Mouse (Mus musculus) liver, adult 2 months (tissue): ENCODE data around the gene Cdh1. TPM values are rescaled to one million over a fixed set of nuclear protein-coding genes. Genes with fewer than 3 reads are reported as not detected.

Source experiments
- DNase-seq: peaks from one replicate; pipeline ENCODE4 v3.0.0-alpha.2; 2011; ENCODE audit warnings: low read depth, low spot score; ENCODE audit errors: extremely low read depth
- H3K27ac ChIP-seq: fragments of 200-500 bp; replicated peaks from 2 replicates; pipeline ENCODE4 v1.5.1; 2012; ENCODE audit warnings: low read depth, mild to moderate bottlenecking, control low read depth, inconsistent platforms, low read length; ENCODE audit not compliant: insufficient read depth
- H3K27me3 ChIP-seq: fragments of 200-500 bp; 2 replicates; pipeline ENCODE4 v1.6.1; 2012; ENCODE audit warnings: mild to moderate bottlenecking, moderate library complexity, low read length, inconsistent platforms; ENCODE audit not compliant: control insufficient read depth, insufficient read depth
- H3K36me3 ChIP-seq: fragments of 200-500 bp; 2 replicates; pipeline ENCODE4 v1.6.1; 2012; ENCODE audit warnings: low read length, inconsistent platforms; ENCODE audit not compliant: control insufficient read depth, insufficient read depth
- H3K4me1 ChIP-seq: fragments of 200-500 bp; 2 replicates; pipeline ENCODE4 v1.6.1; 2011; ENCODE audit warnings: low read length; ENCODE audit not compliant: control insufficient read depth, insufficient read depth
- H3K4me3 ChIP-seq: fragments of 200-500 bp; 2 replicates; pipeline ENCODE4 v1.5.1; 2011; ENCODE audit warnings: low read depth, mild to moderate bottlenecking, control low read depth, low read length, moderate library complexity; ENCODE audit not compliant: insufficient read depth
- H3K79me2 ChIP-seq: fragments of 200-500 bp; 2 replicates; pipeline ENCODE4 v1.6.1; 2012; ENCODE audit warnings: inconsistent platforms, mild to moderate bottlenecking, low read length, moderate library complexity; ENCODE audit not compliant: control insufficient read depth, insufficient read depth
- H3K9ac ChIP-seq: fragments of 200-500 bp; 2 replicates; pipeline ENCODE4 v1.6.1; 2012; ENCODE audit warnings: low read depth, mild to moderate bottlenecking, control low read depth, inconsistent platforms, low read length
- CTCF ChIP-seq: fragments of 200-500 bp; IDR thresholded peaks from 2 replicates; pipeline ENCODE4 v1.5.1; 2011; ENCODE audit warnings: low read depth, low read length, control low read depth
- POLR2A ChIP-seq: fragments of 200-500 bp; IDR thresholded peaks from 2 replicates; pipeline ENCODE4 v1.6.1; 2011; ENCODE audit warnings: low read length, control low read depth; ENCODE audit not compliant: insufficient read depth; ENCODE audit errors: extremely low read depth
- WGBS: fragments of 180-500 bp; shearing (Covaris S2); methylation state at CpG from one replicate; pipeline ENCODE4 v1.1.7; 2018; 5-methylcytosine and 5-hydroxymethylcytosine counted together
- polyA plus RNA-seq: library from polyadenylated mRNA; depleted of rRNA; stranded (reverse); fragments of >200 nt; gene quantifications from 2 replicates; pipeline ENCODE4 v1.2.3, GENCODE M21; 2012; rRNA removed
- total RNA-seq: library from RNA; depleted of rRNA; stranded (reverse); fragments of >200 nt; gene quantifications from 2 replicates; pipeline ENCODE4 v1.2.3, GENCODE M21; 2014; rRNA removed

The Cdh1 gene
- total and polyA plus RNA-seq, 2 experiments: 17.5 to 19.8 TPM

DNA sequence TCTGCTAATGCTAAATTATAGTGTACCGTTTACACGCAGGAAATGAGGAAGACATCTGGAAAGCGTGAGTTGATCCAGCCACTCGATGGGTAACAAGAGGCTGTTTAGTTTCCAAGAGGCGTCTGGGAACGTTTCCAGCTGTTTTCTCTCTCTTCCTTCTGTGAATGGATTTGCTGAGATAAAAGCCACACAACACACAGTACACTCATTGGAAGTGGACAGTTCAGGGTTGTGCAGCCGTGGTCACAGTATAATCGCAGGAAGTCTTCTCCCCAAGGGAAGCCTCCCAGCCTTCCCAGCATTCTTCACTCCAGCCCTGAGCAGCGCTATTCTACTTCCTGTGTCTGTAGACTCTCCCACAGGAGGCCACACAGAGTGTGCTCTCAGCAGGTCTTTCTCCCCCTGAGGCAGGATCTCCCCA, 101.8 kb downstream of the Cdh1 start:
- TF ChIP-seq CTCF: no peak
- no peak for TF ChIP-seq POLR2A
- H3K4me3 ChIP-seq: no peak overlapping the region
- H3K4me1 ChIP-seq: peaks cover 1% of the 10 kb centered on the region; the same call in 1 of the 2 replicates
- H3K9ac ChIP-seq: no peak overlapping the region
- peak overlapping the region; percentile 78; the same call in 1 of the 2 replicates for H3K27ac ChIP-seq
- DNase-seq: peak; percentile 41
- 65% methylated on average over 9 of the region's 9 CpGs for WGBS
- peaks cover 7% of the 10 kb centered on the region; the same call in 1 of the 2 replicates for H3K36me3 ChIP-seq
- H3K27me3 ChIP-seq: no peaks in the 10 kb centered on the region
- no peaks in the 10 kb centered on the region for H3K79me2 ChIP-seq

DNA sequence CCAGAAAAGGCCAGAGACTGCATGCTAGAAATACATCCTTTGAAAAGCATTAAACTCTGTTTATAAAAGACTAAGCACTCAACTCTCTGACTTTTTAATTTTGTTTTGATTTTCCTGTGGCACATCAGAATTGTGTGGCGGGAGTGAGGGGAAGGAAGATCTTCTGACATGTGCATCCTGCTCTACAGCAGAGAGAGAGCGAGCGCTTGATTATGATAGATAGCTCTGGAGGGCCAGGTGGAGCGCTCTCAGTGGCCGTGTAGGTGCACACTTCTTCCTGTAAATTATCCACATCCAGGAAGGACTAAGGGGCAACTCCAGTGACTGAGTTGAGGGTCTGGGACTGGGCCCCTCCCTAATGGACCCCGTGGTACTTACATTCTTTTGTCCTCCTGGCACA, 103.0 kb downstream of the Cdh1 start:
- Histone ChIP-seq H3K36me3 (peaks cover 5% of the 10 kb centered on the region), H3K4me3 (no peak overlapping the region), H3K27me3 (no peaks in the 10 kb centered on the region), H3K4me1 (peaks cover 1% of the 10 kb centered on the region; the same call in 1 of the 2 replicates), H3K27ac (no peak overlapping the region), H3K9ac (no peak overlapping the region), H3K79me2 (no peaks in the 10 kb centered on the region)
- TF ChIP-seq POLR2A: no peak
- 79% methylated on average over 6 of the region's 6 CpGs for WGBS
- DNase-seq: no peak

DNA sequence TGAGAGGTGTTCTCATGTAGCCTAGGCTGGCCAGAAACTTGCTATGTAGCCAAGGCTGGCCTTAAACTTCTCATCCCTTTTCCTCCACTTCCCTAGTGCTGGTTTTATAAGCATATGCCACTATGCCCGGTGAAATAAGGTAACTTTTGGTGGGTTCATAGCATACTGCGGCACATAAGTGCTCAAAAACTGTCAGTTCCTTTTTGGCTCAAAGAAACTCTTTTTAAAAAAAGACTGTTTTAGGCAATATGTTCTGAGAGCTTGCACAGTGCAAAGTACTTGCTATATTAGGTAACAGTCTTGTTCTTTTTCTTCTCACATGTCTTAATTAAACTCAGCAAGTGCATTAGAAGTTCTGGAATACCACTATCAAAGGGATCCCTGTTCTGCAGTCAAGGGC, 106.9 kb downstream of the Cdh1 start:
- WGBS: 94% methylated on average over 2 of the region's 2 CpGs
- no peak for TF ChIP-seq CTCF
- no peak for TF ChIP-seq POLR2A
- H3K36me3 ChIP-seq: peaks cover 3% of the 10 kb centered on the region

DNA sequence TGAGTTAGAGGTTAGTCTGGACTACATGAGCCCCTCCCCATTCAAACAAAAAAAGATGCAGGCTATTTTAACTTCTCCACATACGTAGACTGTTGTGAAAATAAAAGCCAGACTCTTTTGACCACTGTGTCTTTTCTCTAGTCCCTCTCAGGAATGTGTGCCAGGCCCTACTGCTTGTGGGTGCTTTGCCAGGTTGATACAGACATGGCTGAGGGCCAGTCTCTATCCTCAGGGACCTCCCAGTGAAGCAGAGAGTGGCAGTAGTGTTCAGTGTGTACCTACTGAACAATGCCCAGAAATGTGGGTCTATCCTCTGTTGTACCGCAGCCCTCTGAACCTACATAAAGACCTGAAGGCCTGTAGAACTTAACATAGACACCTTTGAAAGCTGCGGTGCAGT, 109.3 kb downstream of the Cdh1 start:
- no peaks in the 10 kb centered on the region for H3K4me1 ChIP-seq
- no peak overlapping the region for H3K27ac ChIP-seq
- H3K36me3 ChIP-seq: peaks cover 3% of the 10 kb centered on the region
- no peak overlapping the region for H3K4me3 ChIP-seq
- TF ChIP-seq CTCF (no peak), POLR2A (no peak)
- DNase-seq: no peak
- H3K27me3 ChIP-seq: no peaks in the 10 kb centered on the region
- no peaks in the 10 kb centered on the region for H3K79me2 ChIP-seq
- WGBS: 97% methylated on average over 3 of the region's 3 CpGs
- H3K9ac ChIP-seq: no peak overlapping the region

More for the DNA sequence above, 106.9 kb downstream of the Cdh1 start:
- no peak overlapping the region for H3K27ac ChIP-seq
- H3K79me2 ChIP-seq: no peaks in the 10 kb centered on the region
- no peak overlapping the region for H3K9ac ChIP-seq
- no peaks in the 10 kb centered on the region for H3K27me3 ChIP-seq
- no peak for DNase-seq
- peaks cover 1% of the 10 kb centered on the region; the same call in 1 of the 2 replicates for H3K4me1 ChIP-seq
- no peak overlapping the region for H3K4me3 ChIP-seq

DNA sequence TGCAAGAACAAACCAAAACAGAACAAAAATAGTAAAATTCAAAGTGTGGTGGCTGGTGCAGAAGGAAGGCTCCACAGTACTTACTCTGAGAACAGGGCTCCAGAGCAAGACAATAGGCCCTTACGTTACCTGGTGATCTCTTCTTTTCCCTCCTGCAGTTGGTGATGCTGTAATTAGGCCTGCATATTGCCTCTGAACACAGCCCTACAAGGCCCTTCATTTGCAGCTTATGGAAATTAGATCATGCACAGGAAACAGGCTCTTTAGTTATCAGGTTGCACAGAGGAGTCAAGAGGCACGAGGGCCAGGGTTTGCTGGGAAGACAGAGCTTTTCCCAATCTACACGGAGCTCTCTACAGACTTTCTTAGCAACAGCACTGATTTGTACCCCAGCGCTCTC, 111.1 kb downstream of the Cdh1 start:
- no peak overlapping the region for H3K9ac ChIP-seq
- 84% methylated on average over 4 of the region's 4 CpGs for WGBS
- no peaks in the 10 kb centered on the region for H3K4me1 ChIP-seq
- no peak overlapping the region for H3K27ac ChIP-seq
- no peak for DNase-seq
- H3K27me3 ChIP-seq: no peaks in the 10 kb centered on the region
- H3K4me3 ChIP-seq: no peak overlapping the region
- no peaks in the 10 kb centered on the region for H3K79me2 ChIP-seq
- TF ChIP-seq POLR2A (no peak), CTCF (no peak)
- H3K36me3 ChIP-seq: peaks cover 3% of the 10 kb centered on the region

DNA sequence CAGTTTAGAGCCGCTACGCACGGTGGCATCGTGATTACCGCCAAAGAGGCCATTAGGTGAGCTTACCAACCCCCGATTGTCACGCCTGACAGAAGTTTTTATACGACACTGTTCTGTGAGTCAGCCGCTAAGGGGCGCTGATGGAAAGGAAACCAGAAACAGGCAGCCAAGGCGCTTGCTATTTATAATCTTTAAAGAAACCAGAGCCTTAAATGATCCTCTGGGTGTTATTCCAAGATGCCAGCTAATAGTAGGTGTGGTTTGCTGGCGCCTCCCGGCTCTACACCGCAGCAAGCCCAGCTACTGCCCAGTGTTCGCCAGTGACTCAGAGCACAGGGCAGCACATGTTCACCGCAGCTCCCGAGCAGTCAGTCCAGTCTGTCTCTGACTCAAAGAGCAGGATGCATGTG, 114.9 kb downstream of the Cdh1 start:
- H3K27ac ChIP-seq: no peak overlapping the region
- TF ChIP-seq POLR2A (no peak), CTCF (peak; percentile 33; the same call in 1 of the 2 replicates)
- no peaks in the 10 kb centered on the region for H3K79me2 ChIP-seq
- H3K9ac ChIP-seq: no peak overlapping the region
- DNase-seq: no peak
- no peaks in the 10 kb centered on the region for H3K27me3 ChIP-seq
- H3K36me3 ChIP-seq: no peaks in the 10 kb centered on the region; the same call in 1 of the 2 replicates
- H3K4me1 ChIP-seq: no peaks in the 10 kb centered on the region
- WGBS: 68% methylated on average over 17 of the region's 17 CpGs
- peak overlapping the region; percentile 22; the same call in 1 of the 2 replicates for H3K4me3 ChIP-seq

Other genes starting within 250 kb of the Cdh1 start
- 1.5 and 1.8 TPM in 2 replicates for gene Zfp90, start 188.0 kb upstream of the Cdh1 start, total RNA-seq
- gene Zfp90, start 188.0 kb upstream of the Cdh1 start, polyA plus RNA-seq: 0.29 and 0.49 TPM in 2 replicates
- gene 6030452D12Rik, start 102.8 kb upstream of the Cdh1 start, total RNA-seq: not detected in 2 replicates
- gene 6030452D12Rik, start 102.8 kb upstream of the Cdh1 start, polyA plus RNA-seq: not detected in 2 replicates
- gene Cdh3, start 92.5 kb upstream of the Cdh1 start, total RNA-seq: 0.09 and 0.13 TPM in 2 replicates
- gene Cdh3, start 92.5 kb upstream of the Cdh1 start, polyA plus RNA-seq: 0.16 and 0.30 TPM in 2 replicates
- 11.3 and 12.4 TPM in 2 replicates for gene Gm10073, start 29.9 kb upstream of the Cdh1 start, total RNA-seq
- 64.6 and 78.5 TPM in 2 replicates for gene Gm10073, start 29.9 kb upstream of the Cdh1 start, polyA plus RNA-seq
- gene Tango6, start 79.7 kb downstream of the Cdh1 start, total RNA-seq: 2.1 and 3.2 TPM in 2 replicates
- 3.4 and 4.0 TPM in 2 replicates for gene Tango6, start 79.7 kb downstream of the Cdh1 start, polyA plus RNA-seq